Mouse (Mus musculus): ENCODE data around the gene Fcho1. TPM values are rescaled to one million over a fixed set of nuclear protein-coding genes. Genes with fewer than 3 reads are reported as not detected.

Fcho1 gene
- total and polyA plus RNA-seq, 3 experiments = 7.6 to 27.3 (median 14.0) TPM

- no peak for ATAC-seq (ENCODE audit: extremely low read depth, insufficient number of reproducible peaks, low FRiP score, poor library complexity, severe bottlenecking)
- Histone ChIP-seq H3K4me3 (ENCODE audit: low read depth, low read length) (peak overlapping the region; percentile 82; the same call in 1 of the 2 replicates), H3K9me3 (replicated peaks) (peaks cover 15% of the 10 kb centered on the region), H3K4me1 (ENCODE audit: insufficient read depth, low read depth, low read length) (peaks cover 52% of the 10 kb centered on the region), H3K27me3 (ENCODE audit: insufficient read depth, low read length) (peaks cover 7% of the 10 kb centered on the region; the same call in 1 of the 2 replicates), H3K36me3 (replicated peaks) (peaks cover 34% of the 10 kb centered on the region)
- TF ChIP-seq TAL1 (conservative IDR thresholded peaks at IDR 0.05; ENCODE audit: low read depth, low read length) = no peak
- TF ChIP-seq CTCF (IDR thresholded peaks at IDR 0.05; ENCODE audit: low read depth, low read length) = no peak
- no peak for TF ChIP-seq POLR2AphosphoS5 (IDR thresholded peaks at IDR 0.05; ENCODE audit: insufficient replicate concordance, low read depth, low read length)
- TF ChIP-seq GATA1 (IDR thresholded peaks at IDR 0.05; ENCODE audit: borderline replicate concordance, low read length) = no peak
- TF ChIP-seq GATA2 (IDR thresholded peaks at IDR 0.05; ENCODE audit: borderline replicate concordance, low read depth, low read length) = no peak
- DNase-seq (ENCODE audit: low spot score) = no peak
These were observed 50.0 kb downstream of the Fcho1 start for GRCm38 (mm10) chr8:71675456-71676019.

- peaks cover 66% of the 10 kb centered on the region for H3K4me1 ChIP-seq (ENCODE audit: insufficient read depth, low read depth, low read length)
- H3K4me3 ChIP-seq (ENCODE audit: low read depth, low read length) = no peak overlapping the region
- H3K27me3 ChIP-seq (ENCODE audit: insufficient read depth, low read length) = peaks cover 20% of the 10 kb centered on the region
- H3K36me3 ChIP-seq (replicated peaks) = peaks cover 20% of the 10 kb centered on the region
- DNase-seq (ENCODE audit: low spot score) (no peak), ATAC-seq (ENCODE audit: extremely low read depth, insufficient number of reproducible peaks, low FRiP score, poor library complexity, severe bottlenecking) (no peak)
- H3K9me3 ChIP-seq (replicated peaks) = peaks cover 8% of the 10 kb centered on the region
- no peak for TF ChIP-seq TAL1 (conservative IDR thresholded peaks at IDR 0.05; ENCODE audit: low read depth, low read length)
- no peak for TF ChIP-seq GATA1 (IDR thresholded peaks at IDR 0.05; ENCODE audit: borderline replicate concordance, low read length)
- TF ChIP-seq GATA2 (IDR thresholded peaks at IDR 0.05; ENCODE audit: borderline replicate concordance, low read depth, low read length) = no peak
- no peak for TF ChIP-seq POLR2AphosphoS5 (IDR thresholded peaks at IDR 0.05; ENCODE audit: insufficient replicate concordance, low read depth, low read length)
- no peak for TF ChIP-seq CTCF (IDR thresholded peaks at IDR 0.05; ENCODE audit: low read depth, low read length)
These were observed 51.4 kb downstream of the Fcho1 start for GRCm38 (mm10) chr8:71674071-71674470.

GRCm38 (mm10) chr8:71672168-71672735, 53.3 kb downstream of the Fcho1 start:
- TF ChIP-seq CTCF (IDR thresholded peaks at IDR 0.05; ENCODE audit: low read depth, low read length) (no peak), POLR2AphosphoS5 (IDR thresholded peaks at IDR 0.05; ENCODE audit: insufficient replicate concordance, low read depth, low read length) (no peak), GATA2 (IDR thresholded peaks at IDR 0.05; ENCODE audit: borderline replicate concordance, low read depth, low read length) (no peak), GATA1 (IDR thresholded peaks at IDR 0.05; ENCODE audit: borderline replicate concordance, low read length) (no peak), TAL1 (conservative IDR thresholded peaks at IDR 0.05; ENCODE audit: low read depth, low read length) (no peak)
- no peak for ATAC-seq (ENCODE audit: extremely low read depth, insufficient number of reproducible peaks, low FRiP score, poor library complexity, severe bottlenecking)

GRCm38 (mm10) chr8:71671549-71671965, 54.0 kb downstream of the Fcho1 start, which contains the start of gene Unc13a:
Gene Unc13a, minus strand, starts transcription at chr8:71671757.
- H3K4me3 ChIP-seq (ENCODE audit: low read depth, low read length) = peak within 1 kb of the TSS; percentile 74
- peaks cover 34% of the 10 kb centered on the region for H3K27me3 ChIP-seq (ENCODE audit: insufficient read depth, low read length)
- no peaks in the 10 kb centered on the region for H3K9me3 ChIP-seq (replicated peaks)
- TF ChIP-seq GATA1 (IDR thresholded peaks at IDR 0.05; ENCODE audit: borderline replicate concordance, low read length) (no peak), POLR2AphosphoS5 (IDR thresholded peaks at IDR 0.05; ENCODE audit: insufficient replicate concordance, low read depth, low read length) (no peak), GATA2 (IDR thresholded peaks at IDR 0.05; ENCODE audit: borderline replicate concordance, low read depth, low read length) (no peak), CTCF (IDR thresholded peaks at IDR 0.05; ENCODE audit: low read depth, low read length) (no peak), TAL1 (conservative IDR thresholded peaks at IDR 0.05; ENCODE audit: low read depth, low read length) (no peak)
- DNase-seq (ENCODE audit: low spot score) = peak; percentile 72
- H3K36me3 ChIP-seq (replicated peaks) = peaks cover 5% of the 10 kb centered on the region
- peaks cover 70% of the 10 kb centered on the region for H3K4me1 ChIP-seq (ENCODE audit: insufficient read depth, low read depth, low read length)
- ATAC-seq (ENCODE audit: extremely low read depth, insufficient number of reproducible peaks, low FRiP score, poor library complexity, severe bottlenecking) = peak; percentile 40; the same call in 1 of the 2 replicates

More at GRCm38 (mm10) chr8:71672168-71672735, 53.3 kb downstream of the Fcho1 start:
- H3K4me3 ChIP-seq (ENCODE audit: low read depth, low read length) = no peak overlapping the region; the same call in 1 of the 2 replicates
- peaks cover 5% of the 10 kb centered on the region for H3K36me3 ChIP-seq (replicated peaks)
- no peak for DNase-seq (ENCODE audit: low spot score)
- H3K9me3 ChIP-seq (replicated peaks) = no peaks in the 10 kb centered on the region
- peaks cover 69% of the 10 kb centered on the region for H3K4me1 ChIP-seq (ENCODE audit: insufficient read depth, low read depth, low read length)
- H3K27me3 ChIP-seq (ENCODE audit: insufficient read depth, low read length) = peaks cover 31% of the 10 kb centered on the region

- Histone ChIP-seq H3K36me3 (replicated peaks) (peaks cover 5% of the 10 kb centered on the region), H3K9me3 (replicated peaks) (no peaks in the 10 kb centered on the region), H3K4me3 (ENCODE audit: low read depth, low read length) (peak overlapping the region; percentile 74), H3K27me3 (ENCODE audit: insufficient read depth, low read length) (peaks cover 41% of the 10 kb centered on the region), H3K4me1 (ENCODE audit: insufficient read depth, low read depth, low read length) (peaks cover 74% of the 10 kb centered on the region)
- peak; percentile 42 for DNase-seq (ENCODE audit: low spot score)
- no peak for ATAC-seq (ENCODE audit: extremely low read depth, insufficient number of reproducible peaks, low FRiP score, poor library complexity, severe bottlenecking)
- TF ChIP-seq TAL1 (conservative IDR thresholded peaks at IDR 0.05; ENCODE audit: low read depth, low read length) (no peak), GATA2 (IDR thresholded peaks at IDR 0.05; ENCODE audit: borderline replicate concordance, low read depth, low read length) (no peak), GATA1 (IDR thresholded peaks at IDR 0.05; ENCODE audit: borderline replicate concordance, low read length) (no peak), POLR2AphosphoS5 (IDR thresholded peaks at IDR 0.05; ENCODE audit: insufficient replicate concordance, low read depth, low read length) (no peak), CTCF (IDR thresholded peaks at IDR 0.05; ENCODE audit: low read depth, low read length) (no peak)
These were observed 54.6 kb downstream of the Fcho1 start for GRCm38 (mm10) chr8:71670621-71671548.

All from G1E (cell line).